Mouse (Mus musculus) embryo, embryonic 10 days (tissue): Measurements from ENCODE around the gene Cdca7l.

Source experiments
- DNase-seq: peaks from one replicate; pipeline ENCODE4 v3.0.0-alpha.2; 2015; ENCODE audit warnings: low spot score

Gene Cdca7l

DNA sequence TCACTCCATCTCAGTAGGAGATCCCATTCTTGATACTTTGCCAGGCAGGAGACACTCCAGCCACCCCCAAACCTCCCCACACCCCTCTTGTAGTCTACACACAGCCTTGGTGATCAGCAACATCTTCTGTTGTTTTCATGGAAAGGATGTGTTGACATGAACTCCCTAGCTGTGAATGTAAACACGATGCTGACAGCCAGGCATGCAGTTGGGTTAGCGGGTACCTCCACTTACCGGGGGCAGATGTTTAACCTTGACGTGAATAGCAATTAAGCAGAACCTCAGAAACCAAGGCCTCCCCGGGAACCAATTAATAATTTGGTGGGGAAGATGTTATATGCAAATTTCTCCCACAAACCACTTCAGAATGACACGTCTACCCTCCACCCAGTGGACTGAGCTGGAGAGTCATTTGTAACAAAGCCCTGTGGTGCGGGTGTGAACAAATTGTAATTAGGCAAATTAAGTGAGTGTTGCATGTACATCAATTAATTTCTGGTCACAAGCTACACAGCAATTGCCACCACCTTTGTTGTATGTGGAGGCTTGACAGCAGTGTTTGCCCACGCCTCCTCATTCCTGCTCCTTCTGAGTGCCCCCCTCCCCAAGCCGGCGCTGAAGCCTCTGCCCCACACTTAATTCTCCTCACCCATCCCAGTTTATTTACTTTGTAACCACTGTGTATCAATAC, 5.4 kb downstream of the Cdca7l start:
- DNase-seq = no peak

DNA sequence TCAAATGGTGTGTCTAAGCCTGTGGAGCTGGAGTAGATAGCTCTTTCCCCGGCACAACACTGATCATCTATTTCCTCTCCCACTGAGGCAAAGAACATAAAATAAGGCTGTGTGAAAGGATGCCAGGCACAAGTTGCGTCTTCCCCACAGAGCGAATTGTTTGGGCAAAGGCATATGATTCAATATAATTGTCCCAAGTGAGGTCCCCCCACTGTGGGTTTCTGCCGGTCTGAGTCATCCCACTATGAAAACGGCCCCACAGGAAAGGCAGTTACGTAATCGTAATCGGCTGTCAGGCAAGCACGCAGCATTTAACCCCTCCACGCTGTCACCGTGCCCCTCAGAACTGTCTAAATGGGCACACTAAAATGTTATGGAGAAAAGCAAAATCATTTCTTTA, 6.0 kb downstream of the Cdca7l start:
- no peak for DNase-seq

DNA sequence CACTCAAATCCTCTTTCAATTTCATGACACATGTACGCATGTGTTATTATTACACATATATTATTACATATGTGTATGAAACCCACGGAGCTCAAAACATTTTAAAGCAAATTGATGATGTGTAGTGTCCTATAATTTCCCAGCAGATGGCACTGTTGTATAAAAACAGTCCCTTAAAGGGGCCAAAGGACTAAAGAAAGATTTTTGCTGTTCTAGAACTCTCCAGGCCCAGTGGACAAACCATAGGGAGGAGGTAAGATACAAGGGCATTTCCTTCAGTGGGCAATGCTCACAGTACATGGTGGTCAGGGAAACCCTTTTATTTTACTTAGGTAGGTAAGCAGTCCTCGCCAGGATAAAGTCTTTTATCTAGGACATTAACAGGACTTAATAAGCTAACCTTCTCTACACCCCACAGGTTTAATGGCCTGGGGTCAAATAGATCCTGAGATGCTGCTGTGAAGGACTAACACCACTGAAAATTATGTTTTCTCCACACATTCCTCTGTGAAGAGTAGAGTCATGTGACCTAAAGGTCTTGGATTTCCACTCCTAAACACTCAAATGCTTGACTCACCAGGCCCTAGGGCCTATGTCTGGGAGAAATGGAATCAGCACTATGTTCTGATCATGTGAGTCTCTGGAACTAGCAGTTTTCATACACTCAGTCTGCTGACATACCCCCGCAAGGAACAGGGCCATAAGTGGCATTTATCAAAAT, 16.2 kb downstream of the Cdca7l start:
- peak; percentile 65 for DNase-seq

- DNase-seq = peak; percentile 50
Observed at GRCm38 (mm10) chr12:117820859-117821221, 16.8 kb downstream of the Cdca7l start.

DNA sequence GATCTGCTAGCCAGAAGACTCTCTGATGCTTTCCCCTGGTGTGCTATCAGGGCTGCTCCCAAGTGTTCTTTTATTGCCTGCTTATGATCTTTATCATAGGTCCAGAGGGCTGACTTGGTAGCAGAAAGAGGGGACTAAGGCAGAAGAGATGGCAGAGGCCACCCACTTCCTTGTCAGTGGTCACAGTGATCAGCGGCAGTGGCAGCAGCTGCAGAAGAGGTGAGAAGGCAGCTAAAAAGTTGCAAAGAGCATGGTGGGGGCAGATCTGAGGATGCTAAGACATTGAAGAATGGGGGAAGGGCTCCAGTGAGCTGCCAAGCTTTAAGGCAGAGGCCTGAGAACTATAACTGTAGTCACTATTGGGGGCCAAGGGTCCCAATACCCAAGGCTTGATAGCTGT, 17.3 kb downstream of the Cdca7l start:
- DNase-seq = no peak

- no peak for DNase-seq
Observed at GRCm38 (mm10) chr12:117828350-117828749, 24.3 kb downstream of the Cdca7l start.

DNA sequence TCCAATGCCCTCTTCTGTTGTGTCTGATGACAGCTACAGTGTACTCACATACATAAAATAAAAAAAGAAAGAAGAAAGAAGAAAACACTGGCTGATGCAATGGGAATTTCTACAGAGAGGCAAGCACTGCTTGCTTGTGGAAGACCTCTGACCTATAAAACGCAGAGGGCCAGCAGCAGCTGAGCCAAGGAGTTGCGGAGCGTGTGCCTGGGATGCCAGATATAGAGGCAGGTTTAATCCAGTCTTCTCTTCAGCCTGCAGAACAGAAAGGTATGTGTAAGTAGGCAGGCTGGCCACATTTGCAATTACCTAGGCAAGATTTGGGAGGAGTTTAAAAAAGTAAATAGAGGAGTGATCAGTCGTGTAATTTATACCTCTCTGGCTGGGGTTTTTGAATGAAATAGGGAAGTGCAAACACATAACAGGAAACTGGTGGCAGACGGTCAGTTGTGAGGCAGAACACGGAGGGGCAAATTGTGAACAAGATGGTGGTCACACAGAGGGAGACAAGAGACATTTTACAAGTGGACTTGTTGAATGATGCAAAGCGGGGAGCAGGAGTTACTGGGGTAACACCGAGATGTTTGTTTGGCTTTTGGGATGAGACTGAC, 27.4 kb downstream of the Cdca7l start:
- DNase-seq = no peak

- no peak for DNase-seq
Observed at GRCm38 (mm10) chr12:117832190-117832589, 28.1 kb downstream of the Cdca7l start.

GRCm38 (mm10) chr12:117834652-117835051, 30.6 kb downstream of the Cdca7l start:
- DNase-seq = no peak

DNA sequence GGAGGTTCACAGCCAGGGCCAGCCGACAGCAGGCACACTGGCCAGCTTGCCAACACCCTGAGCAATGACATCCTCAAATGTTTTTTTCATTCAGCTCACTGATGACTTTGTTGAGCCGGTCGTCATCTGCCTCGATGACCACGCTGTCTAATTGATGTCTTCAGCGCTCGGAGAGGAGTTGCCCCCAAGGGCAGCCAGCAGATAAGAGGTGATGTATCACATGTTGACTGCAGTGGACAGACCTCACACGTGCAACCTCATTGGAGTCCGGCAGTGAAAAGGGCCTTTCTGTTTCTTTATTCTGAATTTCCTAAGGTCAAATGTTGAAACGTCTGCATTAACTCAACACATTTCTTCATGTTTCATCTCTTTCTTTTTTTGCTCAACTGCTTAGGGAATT, 31.3 kb downstream of the Cdca7l start:
- DNase-seq = no peak

GRCm38 (mm10) chr12:117837376-117837775, 33.3 kb downstream of the Cdca7l start:
- DNase-seq = no peak

- DNase-seq = no peak
Observed at GRCm38 (mm10) chr12:117840705-117841104, 36.6 kb downstream of the Cdca7l start.

- DNase-seq = no peak
Observed at GRCm38 (mm10) chr12:117842676-117843075, 38.6 kb downstream of the Cdca7l start.

DNA sequence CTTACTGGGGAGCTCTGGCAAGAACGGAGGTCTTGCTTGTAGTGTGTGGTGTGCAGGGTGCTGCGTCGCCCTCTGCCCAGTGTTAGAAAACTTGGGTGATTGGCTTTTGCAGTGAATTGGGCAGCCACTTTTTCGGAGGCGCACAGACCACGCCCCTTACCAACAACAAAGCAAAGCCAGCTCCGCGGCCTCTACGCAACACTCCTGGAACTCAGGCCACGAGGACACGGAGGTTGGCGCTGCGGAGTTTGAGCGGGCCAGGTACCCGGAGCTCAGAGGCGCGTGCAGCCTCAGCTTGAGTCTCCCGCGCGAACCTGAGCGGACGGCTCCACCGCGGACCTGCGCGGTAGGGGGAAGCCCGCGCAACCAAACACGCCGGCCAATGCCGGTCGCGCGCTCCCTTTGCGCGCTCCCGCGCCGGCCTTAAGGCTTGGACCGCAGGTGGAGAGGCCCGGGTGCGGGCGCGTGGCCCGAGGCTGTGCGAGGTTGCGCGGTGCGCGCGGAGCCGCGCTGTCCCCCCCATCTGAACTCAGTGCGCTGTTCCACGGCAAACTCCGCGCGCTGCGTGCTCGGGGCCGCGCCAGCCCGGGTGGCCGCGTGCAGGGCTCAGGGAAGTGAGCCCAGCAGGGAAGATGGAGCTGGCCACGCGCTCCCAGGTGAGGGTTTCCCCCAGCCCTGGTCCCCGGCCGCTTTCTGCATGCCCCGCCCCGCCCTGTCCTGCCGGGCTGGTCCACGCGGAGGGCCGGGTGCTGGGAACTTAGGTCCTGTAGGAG, 39.4 kb downstream of the Cdca7l start:
- DNase-seq = peak; percentile 83

- DNase-seq = no peak
Observed at GRCm38 (mm10) chr12:117844075-117844408, 40.0 kb downstream of the Cdca7l start.

- no peak for DNase-seq
Observed at GRCm38 (mm10) chr12:117844917-117845316, 40.8 kb downstream of the Cdca7l start.

DNA sequence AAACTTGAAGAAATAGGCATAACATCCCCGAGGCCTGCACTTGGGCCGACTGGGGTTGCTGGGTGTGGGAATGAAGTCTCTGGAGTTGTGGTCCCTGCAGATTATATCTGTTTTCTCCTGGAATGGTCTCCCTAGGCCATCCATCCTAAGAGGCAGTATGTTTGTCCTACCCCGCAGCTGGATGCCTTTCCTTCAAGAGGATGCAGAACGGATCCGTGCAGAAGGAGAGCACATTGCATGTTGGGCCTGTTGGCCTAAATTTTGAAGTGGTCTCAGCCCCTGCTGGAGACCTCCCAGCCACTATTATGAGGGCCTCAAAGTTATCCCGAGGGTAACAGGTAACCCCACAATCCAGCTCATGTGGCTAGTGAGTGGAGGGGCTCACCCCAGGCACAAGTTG, 44.5 kb downstream of the Cdca7l start:
- DNase-seq = no peak

GRCm38 (mm10) chr12:117850472-117850871, 46.4 kb downstream of the Cdca7l start:
- peak; percentile 61 for DNase-seq

DNA sequence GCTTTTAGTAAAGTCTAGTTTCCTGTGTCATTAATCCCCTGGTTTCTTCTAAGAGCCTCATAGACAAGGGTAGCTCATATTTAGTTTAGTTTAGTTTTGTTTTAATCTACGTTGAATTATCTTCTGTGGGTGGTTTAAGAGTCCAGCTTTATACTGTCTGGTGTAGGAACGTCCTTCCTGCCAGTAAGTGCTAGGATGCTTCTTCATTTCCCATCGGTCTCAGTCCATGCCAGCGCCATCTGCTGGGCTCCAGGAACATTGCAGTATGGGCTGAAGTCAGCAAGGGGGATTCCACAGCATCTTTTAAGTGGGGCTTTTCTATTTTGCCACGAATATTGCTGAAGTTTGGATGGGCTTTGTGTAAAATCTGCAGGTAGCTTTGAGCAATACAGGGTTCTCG, 49.2 kb downstream of the Cdca7l start:
- DNase-seq = peak; percentile 73

- DNase-seq = no peak
Observed at GRCm38 (mm10) chr12:117857023-117857422, 52.9 kb downstream of the Cdca7l start.

DNA sequence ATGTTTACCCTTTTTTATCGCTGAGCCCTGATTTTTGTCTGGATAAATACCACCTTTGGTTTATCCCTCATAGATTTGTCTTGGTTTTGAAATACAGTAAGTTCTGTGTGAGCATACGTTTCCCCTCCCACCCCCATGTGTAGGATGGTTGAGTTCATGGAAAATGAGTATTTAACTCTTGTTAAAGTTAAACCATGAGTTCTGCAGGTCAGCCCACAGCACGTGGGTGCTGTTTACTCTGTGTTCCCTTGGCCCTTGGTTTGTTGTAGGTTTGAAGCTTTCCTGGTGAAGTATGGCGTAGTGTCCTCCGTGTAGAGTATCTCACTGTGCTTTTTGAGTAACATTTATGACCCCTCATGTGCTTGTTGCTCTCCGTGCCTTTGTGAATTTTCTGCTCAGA, 53.8 kb downstream of the Cdca7l start:
- DNase-seq = no peak

DNA sequence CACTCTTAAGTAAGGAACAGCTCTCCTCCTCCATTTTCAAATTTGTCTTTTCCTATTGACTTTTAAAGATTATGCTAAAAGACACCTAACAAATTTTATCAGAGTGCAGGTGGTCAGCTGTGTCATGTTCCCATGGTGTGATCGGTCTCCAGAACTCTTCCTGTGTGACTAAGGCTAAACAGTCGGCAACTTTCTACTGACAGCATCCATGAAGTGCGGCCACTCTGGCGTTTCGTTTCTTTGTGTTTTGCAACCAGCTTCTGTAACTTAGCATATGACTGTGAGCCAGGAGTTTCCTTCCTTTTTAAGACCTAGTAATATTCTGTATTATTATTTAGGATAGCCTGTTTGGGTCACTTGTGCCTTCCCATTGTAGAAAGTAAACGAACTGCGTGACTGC, 56.8 kb downstream of the Cdca7l start:
- no peak for DNase-seq

- DNase-seq = no peak
Observed at GRCm38 (mm10) chr12:117861249-117861648, 57.2 kb downstream of the Cdca7l start.
